Mouse (Mus musculus): ENCODE results near the gene Eps15l1. TPM values are rescaled to one million over a fixed set of nuclear protein-coding genes. Genes with fewer than 3 reads are reported as not detected.
A peak's percentile ranks its signal among the peaks of the same experiment; 100 is the strongest.

Eps15l1 gene
- polyA plus RNA-seq, 1 experiment from 2014 or later: 20.7 TPM

DNA sequence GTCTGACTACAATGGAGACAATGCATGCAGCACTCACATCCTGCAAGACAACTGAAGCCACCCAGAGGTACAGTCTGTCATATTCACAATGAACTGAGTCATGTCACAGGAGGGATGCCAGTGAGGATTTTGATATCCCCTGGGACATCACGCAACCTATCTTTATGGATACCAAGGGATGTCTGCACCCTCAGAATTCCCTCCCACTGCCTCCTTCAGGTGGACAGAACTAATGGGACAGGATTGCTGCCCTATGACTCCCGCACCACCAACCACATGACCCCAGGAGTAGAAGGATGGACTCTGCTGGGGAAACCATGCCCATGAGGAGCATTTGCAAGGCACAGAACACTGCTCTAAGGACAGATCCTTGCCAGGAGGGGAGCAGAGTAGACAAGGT is 54.8 kb downstream of the Eps15l1 start:
- TF ChIP-seq CTCF (IDR thresholded peaks at IDR 0.05; ENCODE audit: low read depth): no peak
- no peak for TF ChIP-seq EP300 (optimal IDR thresholded peaks at IDR 0.05)
- H3K36me3 ChIP-seq (ENCODE audit: control insufficient read depth, insufficient read depth, low read length): peaks cover 37% of the 10 kb centered on the region
- H3K9ac ChIP-seq (ENCODE audit: low read length): no peak overlapping the region
- DNase-seq (ENCODE audit: low spot score): no peak
- H3K9me3 ChIP-seq (ENCODE audit: control insufficient read depth, low read length): no peaks in the 10 kb centered on the region
- no peaks in the 10 kb centered on the region for H3K4me1 ChIP-seq (replicated peaks; ENCODE audit: control insufficient read depth, insufficient read depth)
- no peak for ATAC-seq (ENCODE audit: low FRiP score, low TSS enrichment)
- no peaks in the 10 kb centered on the region for H3K27me3 ChIP-seq (ENCODE audit: control insufficient read depth, insufficient read depth, low read length)
- no peak overlapping the region for H3K27ac ChIP-seq (replicated peaks)
- 90% methylated on average over 2 of the region's 2 CpGs for WGBS
- no peak overlapping the region for H3K4me3 ChIP-seq (ENCODE audit: low read depth, low read length)
- H3K4me2 ChIP-seq (replicated peaks; ENCODE audit: low read depth): no peak overlapping the region

DNA sequence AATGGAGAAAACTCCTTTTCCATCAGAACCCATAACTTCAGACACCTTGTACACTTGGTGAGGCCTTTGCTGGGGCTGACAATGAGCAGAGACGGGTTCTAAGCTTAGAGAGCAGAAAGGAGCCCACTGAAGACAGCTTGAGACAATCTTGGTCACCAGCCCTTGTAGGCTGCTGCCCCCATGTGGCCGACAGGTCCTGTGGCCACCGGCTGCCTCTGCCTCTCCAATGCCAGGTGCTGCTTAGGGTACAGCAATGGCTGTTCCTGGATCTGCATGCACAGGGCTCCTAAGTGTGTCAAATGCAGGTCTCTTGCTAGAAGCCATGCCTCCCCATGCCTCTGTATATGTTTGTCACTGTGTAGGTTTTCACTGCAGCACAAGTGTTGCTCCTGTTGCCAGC is 55.4 kb downstream of the Eps15l1 start:
- peaks cover 34% of the 10 kb centered on the region for H3K36me3 ChIP-seq (ENCODE audit: control insufficient read depth, insufficient read depth, low read length)
- H3K9ac ChIP-seq (ENCODE audit: low read length): no peak overlapping the region
- no peak overlapping the region for H3K27ac ChIP-seq (replicated peaks)
- ATAC-seq (ENCODE audit: low FRiP score, low TSS enrichment) (peak; percentile 59; the same call in 1 of the 2 replicates), DNase-seq (ENCODE audit: low spot score) (peak; percentile 77)
- no peak overlapping the region for H3K4me3 ChIP-seq (ENCODE audit: low read depth, low read length)
- no peak for TF ChIP-seq EP300 (optimal IDR thresholded peaks at IDR 0.05)
- TF ChIP-seq CTCF (IDR thresholded peaks at IDR 0.05; ENCODE audit: low read depth): peak; percentile 96
- no peak overlapping the region for H3K4me2 ChIP-seq (replicated peaks; ENCODE audit: low read depth)
- H3K27me3 ChIP-seq (ENCODE audit: control insufficient read depth, insufficient read depth, low read length): no peaks in the 10 kb centered on the region
- H3K4me1 ChIP-seq (replicated peaks; ENCODE audit: control insufficient read depth, insufficient read depth): no peaks in the 10 kb centered on the region
- H3K9me3 ChIP-seq (ENCODE audit: control insufficient read depth, low read length): no peaks in the 10 kb centered on the region
- WGBS: 10% methylated on average over 3 of the region's 3 CpGs

DNA sequence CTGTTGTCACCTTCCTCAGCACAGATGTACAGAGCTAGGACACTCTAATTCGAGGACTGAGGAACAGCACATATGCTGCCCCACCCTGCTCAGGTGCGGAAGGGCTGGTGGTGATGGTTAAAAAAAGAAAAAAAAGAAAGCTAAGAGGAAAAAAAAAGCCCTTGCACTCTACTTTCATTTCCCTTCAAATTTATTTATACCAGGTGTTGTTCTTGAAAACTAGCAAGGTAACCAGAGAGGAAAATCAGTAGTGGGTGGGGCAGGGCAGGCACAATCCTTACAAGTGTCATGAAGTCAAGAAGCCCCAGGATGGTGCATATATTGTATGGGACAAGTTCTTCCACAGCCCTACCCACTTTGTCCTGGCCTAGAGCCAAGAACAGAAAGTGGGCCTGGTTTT is 56.2 kb downstream of the Eps15l1 start:
- no peak overlapping the region for H3K27ac ChIP-seq (replicated peaks)
- no peak for DNase-seq (ENCODE audit: low spot score)
- no peaks in the 10 kb centered on the region for H3K27me3 ChIP-seq (ENCODE audit: control insufficient read depth, insufficient read depth, low read length)
- no peak overlapping the region for H3K4me3 ChIP-seq (ENCODE audit: low read depth, low read length)
- 84% methylated on average over 2 of the region's 2 CpGs for WGBS
- ATAC-seq (ENCODE audit: low FRiP score, low TSS enrichment): no peak
- no peaks in the 10 kb centered on the region for H3K9me3 ChIP-seq (ENCODE audit: control insufficient read depth, low read length)
- no peak overlapping the region for H3K4me2 ChIP-seq (replicated peaks; ENCODE audit: low read depth)
- H3K4me1 ChIP-seq (replicated peaks; ENCODE audit: control insufficient read depth, insufficient read depth): no peaks in the 10 kb centered on the region
- H3K9ac ChIP-seq (ENCODE audit: low read length): no peak overlapping the region
- TF ChIP-seq CTCF (IDR thresholded peaks at IDR 0.05; ENCODE audit: low read depth): no peak
- no peak for TF ChIP-seq EP300 (optimal IDR thresholded peaks at IDR 0.05)
- peaks cover 31% of the 10 kb centered on the region for H3K36me3 ChIP-seq (ENCODE audit: control insufficient read depth, insufficient read depth, low read length)

DNA sequence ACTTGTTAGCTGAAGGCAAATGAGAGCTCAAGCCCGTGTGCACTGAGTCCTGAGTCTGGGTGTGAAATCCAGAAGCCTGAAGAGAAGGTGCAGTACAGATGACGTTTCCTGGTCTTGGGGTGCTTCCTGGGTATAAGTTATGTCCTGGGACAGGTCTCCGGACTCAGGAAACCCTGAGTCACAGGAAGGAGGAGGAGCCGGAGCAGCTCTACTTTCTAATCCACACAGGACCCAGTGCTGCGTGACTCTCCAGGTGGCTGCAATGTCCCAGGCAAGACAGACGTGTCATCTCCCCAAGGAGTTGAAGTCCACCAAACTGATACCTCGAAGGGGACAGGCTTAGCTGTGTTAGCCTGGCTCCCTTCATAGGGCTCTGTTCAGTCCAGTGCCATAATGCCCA is 57.8 kb downstream of the Eps15l1 start:
- H3K27me3 ChIP-seq (ENCODE audit: control insufficient read depth, insufficient read depth, low read length): no peaks in the 10 kb centered on the region
- H3K9me3 ChIP-seq (ENCODE audit: control insufficient read depth, low read length): no peaks in the 10 kb centered on the region
- no peak overlapping the region for H3K4me3 ChIP-seq (ENCODE audit: low read depth, low read length)
- 79% methylated on average over 7 of the region's 7 CpGs for WGBS
- H3K4me1 ChIP-seq (replicated peaks; ENCODE audit: control insufficient read depth, insufficient read depth): no peaks in the 10 kb centered on the region
- H3K27ac ChIP-seq (replicated peaks): no peak overlapping the region
- H3K9ac ChIP-seq (ENCODE audit: low read length): no peak overlapping the region
- H3K36me3 ChIP-seq (ENCODE audit: control insufficient read depth, insufficient read depth, low read length): peaks cover 27% of the 10 kb centered on the region
- no peak overlapping the region for H3K4me2 ChIP-seq (replicated peaks; ENCODE audit: low read depth)
- TF ChIP-seq EP300 (optimal IDR thresholded peaks at IDR 0.05) (no peak), CTCF (IDR thresholded peaks at IDR 0.05; ENCODE audit: low read depth) (no peak)
- DNase-seq (ENCODE audit: low spot score) (no peak), ATAC-seq (ENCODE audit: low FRiP score, low TSS enrichment) (no peak)

DNA sequence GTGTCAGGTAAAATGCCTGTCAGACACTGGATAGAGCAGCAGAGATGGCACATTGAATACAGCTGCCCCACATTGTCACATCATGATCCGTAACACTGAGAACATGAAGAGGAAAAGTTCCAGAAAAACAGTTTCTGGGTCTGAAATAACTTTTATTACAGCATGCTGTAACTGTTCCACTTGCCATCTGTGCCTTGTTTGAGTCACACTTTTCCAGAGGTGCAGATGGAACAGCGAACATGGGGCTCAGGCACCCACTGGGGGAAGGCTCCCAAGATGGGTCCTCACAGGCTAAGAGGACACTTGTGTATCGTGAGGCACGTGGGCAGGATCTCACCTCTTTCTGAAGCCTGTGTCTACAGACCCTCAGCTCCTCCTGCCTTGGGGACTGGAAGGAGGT is 58.5 kb downstream of the Eps15l1 start:
- 94% methylated on average over 4 of the region's 4 CpGs for whole genome bisulfite sequencing
- no peak for ATAC-seq (ENCODE audit: low FRiP score, low TSS enrichment)
- DNase-seq (ENCODE audit: low spot score): no peak
- Histone ChIP-seq H3K9ac (ENCODE audit: low read length) (no peak overlapping the region), H3K4me2 (replicated peaks; ENCODE audit: low read depth) (no peak overlapping the region), H3K9me3 (ENCODE audit: control insufficient read depth, low read length) (no peaks in the 10 kb centered on the region), H3K36me3 (ENCODE audit: control insufficient read depth, insufficient read depth, low read length) (peaks cover 23% of the 10 kb centered on the region), H3K4me1 (replicated peaks; ENCODE audit: control insufficient read depth, insufficient read depth) (no peaks in the 10 kb centered on the region), H3K27ac (replicated peaks) (no peak overlapping the region), H3K4me3 (ENCODE audit: low read depth, low read length) (no peak overlapping the region), H3K27me3 (ENCODE audit: control insufficient read depth, insufficient read depth, low read length) (no peaks in the 10 kb centered on the region)
- TF ChIP-seq CTCF (IDR thresholded peaks at IDR 0.05; ENCODE audit: low read depth) (no peak), EP300 (optimal IDR thresholded peaks at IDR 0.05) (no peak)

DNA sequence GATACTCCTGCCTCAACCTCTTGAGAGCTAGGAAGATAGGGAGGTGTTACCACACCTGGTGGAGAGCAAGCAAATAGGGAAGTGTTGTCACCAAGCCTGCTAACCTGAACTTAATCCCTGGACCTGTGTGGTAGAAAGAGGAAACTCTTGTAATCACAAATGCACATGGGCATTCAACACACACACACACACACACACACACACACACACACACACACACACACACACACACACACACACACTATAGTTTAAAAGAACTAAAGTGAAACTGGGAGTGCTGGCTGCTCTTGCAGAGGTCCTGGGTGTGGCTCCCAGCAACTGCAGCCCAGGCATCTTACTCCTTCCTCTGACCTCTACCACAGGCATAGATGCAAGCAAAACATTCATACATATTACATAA is 61.1 kb downstream of the Eps15l1 start:
- Histone ChIP-seq H3K36me3 (ENCODE audit: control insufficient read depth, insufficient read depth, low read length) (peaks cover 23% of the 10 kb centered on the region), H3K27ac (replicated peaks) (no peak overlapping the region), H3K27me3 (ENCODE audit: control insufficient read depth, insufficient read depth, low read length) (no peaks in the 10 kb centered on the region), H3K4me2 (replicated peaks; ENCODE audit: low read depth) (no peak overlapping the region), H3K4me1 (replicated peaks; ENCODE audit: control insufficient read depth, insufficient read depth) (no peaks in the 10 kb centered on the region), H3K9me3 (ENCODE audit: control insufficient read depth, low read length) (no peaks in the 10 kb centered on the region), H3K9ac (ENCODE audit: low read length) (no peak overlapping the region), H3K4me3 (ENCODE audit: low read depth, low read length) (no peak overlapping the region)
- ATAC-seq (ENCODE audit: low FRiP score, low TSS enrichment) (peak; percentile 73), DNase-seq (ENCODE audit: low spot score) (peak; percentile 19)
- TF ChIP-seq CTCF (IDR thresholded peaks at IDR 0.05; ENCODE audit: low read depth) (no peak), EP300 (optimal IDR thresholded peaks at IDR 0.05) (no peak)
